Mouse (Mus musculus) stomach, embryonic 15.5 days (tissue): ENCODE data around the gene Tctn1. TPM values are rescaled to one million over a fixed set of nuclear protein-coding genes. Genes with fewer than 3 reads are reported as not detected.

Experiments
- polyA plus RNA-seq: library from polyadenylated mRNA; unstranded; fragments of >200 nt; fragmentation: Nextera tagmentation; extraction: Ambion mirVana; gene quantifications from 2 replicates; pipeline ENCODE4 v1.2.1, GENCODE M21; 2015

Tctn1 gene
- polyA plus RNA-seq, 1 experiment from 2014 or later: 4.8 TPM

Other genes with a start within 250 kb of the Tctn1 start
- 5.8 and 6.2 TPM in 2 replicates for gene Cux2, start 214.4 kb downstream of the Tctn1 start, polyA plus RNA-seq
- 4.6 and 12.9 TPM in 2 replicates for gene Myl2, start 163.5 kb downstream of the Tctn1 start, polyA plus RNA-seq
- 0.17 TPM in 1 of 2 replicates, not detected in the other for gene Ccdc63, start 123.6 kb downstream of the Tctn1 start, polyA plus RNA-seq
- 224 and 229 TPM in 2 replicates for gene Ppp1cc, start 106.2 kb downstream of the Tctn1 start, polyA plus RNA-seq
- 6.1 and 6.2 TPM in 2 replicates for gene Hvcn1, start 57.7 kb downstream of the Tctn1 start, polyA plus RNA-seq
- 10.5 and 10.6 TPM in 2 replicates for gene Pptc7, start 19.9 kb upstream of the Tctn1 start, polyA plus RNA-seq
- gene Rad9b, start 89.8 kb upstream of the Tctn1 start, polyA plus RNA-seq: 11.4 and 13.8 TPM in 2 replicates
- gene Vps29, start 89.9 kb upstream of the Tctn1 start, polyA plus RNA-seq: 218 and 229 TPM in 2 replicates
- 63.2 and 69.5 TPM in 2 replicates for gene Gpn3, start 107.4 kb upstream of the Tctn1 start, polyA plus RNA-seq
- gene Fam216a, start 107.9 kb upstream of the Tctn1 start, polyA plus RNA-seq: 54.7 and 59.1 TPM in 2 replicates
- gene Arpc3, start 127.4 kb upstream of the Tctn1 start, polyA plus RNA-seq: 142 and 148 TPM in 2 replicates
- gene Anapc7, start 157.2 kb upstream of the Tctn1 start, polyA plus RNA-seq: 37.7 and 41.1 TPM in 2 replicates
- gene Atp2a2, start 237.8 kb upstream of the Tctn1 start, polyA plus RNA-seq: 33.5 and 35.7 TPM in 2 replicates